Mouse (Mus musculus) liver, postnatal 0 days (tissue): Measurements from ENCODE around the gene Chtop. TPM values are rescaled to one million over a fixed set of nuclear protein-coding genes. Genes with fewer than 3 reads are reported as not detected.

Experiments used
- ATAC-seq: fragments of 200-750 bp; cut with Nextera tagmentation; 2 replicates; pipeline ENCODE4 v1.8.0; 2017; ENCODE audit warnings: mild to moderate bottlenecking, moderate library complexity
- DNase-seq: peaks from one replicate; pipeline ENCODE4 v3.0.0-alpha.2; 2016
- H3K27ac ChIP-seq: fragments of 300-500 bp; sonication (generic); 2 replicates; pipeline ENCODE4 v1.5.1; 2014; ENCODE audit warnings: antibody characterized with exemption, moderate library complexity, mild to moderate bottlenecking, low read depth
- H3K27me3 ChIP-seq: fragments of 300-500 bp; sonication (generic); 2 replicates; pipeline ENCODE4 v1.6.1; 2014; ENCODE audit warnings: low read length, control low read depth, mixed read lengths; ENCODE audit not compliant: insufficient read depth
- H3K36me3 ChIP-seq: fragments of 300-500 bp; sonication (generic); replicated peaks from 2 replicates; pipeline ENCODE4 v1.6.1; 2014; ENCODE audit warnings: mild to moderate bottlenecking, control low read depth, low read length, moderate library complexity, mixed read lengths; ENCODE audit not compliant: insufficient read depth
- H3K4me1 ChIP-seq: fragments of 300-500 bp; sonication (generic); 2 replicates; pipeline ENCODE4 v1.6.1; 2014; ENCODE audit warnings: antibody characterized with exemption, mild to moderate bottlenecking, control low read depth; ENCODE audit not compliant: insufficient read depth
- H3K4me2 ChIP-seq: fragments of 300-500 bp; sonication (generic); 2 replicates; pipeline ENCODE4 v1.6.1; 2014; ENCODE audit warnings: low read depth, mild to moderate bottlenecking, low read length, moderate library complexity, mixed read lengths
- H3K4me3 ChIP-seq: fragments of 300-500 bp; sonication (generic); 2 replicates; pipeline ENCODE4 v1.5.1; 2014; ENCODE audit warnings: low read depth, low read length
- H3K9ac ChIP-seq: fragments of 300-500 bp; sonication (generic); replicated peaks from 2 replicates; pipeline ENCODE4 v1.6.1; 2014; ENCODE audit warnings: mild to moderate bottlenecking, moderate library complexity
- H3K9me3 ChIP-seq: fragments of 300-500 bp; sonication (generic); 2 replicates; pipeline ENCODE4 v1.6.1; 2016; ENCODE audit warnings: mild to moderate bottlenecking, control low read depth, low read length, mixed read lengths
- CTCF ChIP-seq: sonication (generic); IDR thresholded peaks from 2 replicates; pipeline ENCODE4 v1.5.1; 2016; ENCODE audit warnings: antibody characterized with exemption, low read depth
- EP300 ChIP-seq: IDR thresholded peaks from 2 replicates; pipeline ENCODE4 v1.6.1; 2016; ENCODE audit warnings: antibody characterized with exemption, low read depth, mild to moderate bottlenecking
- WGBS: fragments of 180-500 bp; shearing (Covaris S2); extraction: QIAGEN DNeasy Blood & Tissue Kit; methylation state at CpG from one replicate; pipeline ENCODE4 v1.1.7; 2014; ENCODE audit not compliant: insufficient replicate concordance; 5-methylcytosine and 5-hydroxymethylcytosine counted together
- polyA plus RNA-seq: library from polyadenylated mRNA; unstranded; fragments of >200 nt; fragmentation: Nextera tagmentation; extraction: Ambion mirVana; gene quantifications from 2 replicates; pipeline ENCODE4 v1.2.1, GENCODE M21; 2015

Chtop gene
- polyA plus RNA-seq, 1 experiment from 2014 or later: 42.9 TPM

GRCm38 (mm10) chr3:90472213-90472612 lies 37.1 kb downstream of the Chtop start:
- WGBS: 19% methylated on average over 3 of the region's 3 CpGs
- no peak overlapping the region for H3K27ac ChIP-seq
- 0 out of 2 replicates have a peak, but pooled peaks cover 7% of the 10 kb centered on the region for H3K4me1 ChIP-seq
- ATAC-seq (no peak), DNase-seq (peak; percentile 52)
- no peaks in the 10 kb centered on the region for H3K36me3 ChIP-seq
- H3K9ac ChIP-seq: no peak overlapping the region
- no peaks in the 10 kb centered on the region for H3K9me3 ChIP-seq
- no peak overlapping the region for H3K4me3 ChIP-seq
- TF ChIP-seq EP300 (no peak), CTCF (peak; percentile 77)
- H3K4me2 ChIP-seq: no peak overlapping the region
- no peaks in the 10 kb centered on the region for H3K27me3 ChIP-seq

GRCm38 (mm10) chr3:90467618-90468300 lies 41.5 kb downstream of the Chtop start:
- TF ChIP-seq CTCF (no peak), EP300 (no peak)
- 90% methylated on average over 10 of the region's 10 CpGs for WGBS
- Histone ChIP-seq H3K9me3 (no peaks in the 10 kb centered on the region), H3K4me3 (no peak overlapping the region), H3K27ac (no peak overlapping the region), H3K4me1 (peaks cover 11% of the 10 kb centered on the region), H3K9ac (no peak overlapping the region), H3K4me2 (no peak overlapping the region), H3K27me3 (peaks cover 29% of the 10 kb centered on the region), H3K36me3 (no peaks in the 10 kb centered on the region)
- DNase-seq (no peak), ATAC-seq (no peak)

- Histone ChIP-seq H3K4me3 (peak overlapping the region; percentile 58), H3K4me1 (peaks cover 11% of the 10 kb centered on the region), H3K27ac (no peak overlapping the region), H3K27me3 (peaks cover 34% of the 10 kb centered on the region), H3K36me3 (no peaks in the 10 kb centered on the region), H3K9me3 (no peaks in the 10 kb centered on the region), H3K4me2 (peak overlapping the region; percentile 86), H3K9ac (peak overlapping the region; percentile 38; the same call in 1 of the 2 replicates)
- no peak for TF ChIP-seq EP300
- peak; percentile 89 for TF ChIP-seq CTCF
- WGBS: under 1% methylated on average over 15 of the region's 15 CpGs
- DNase-seq (peak; percentile 62), ATAC-seq (peak; percentile 69)
Observed at GRCm38 (mm10) chr3:90466311-90466766, 43.0 kb downstream of the Chtop start.

- peak within 1 kb of the TSS; percentile 86 for H3K4me2 ChIP-seq
- peaks cover 34% of the 10 kb centered on the region for H3K27me3 ChIP-seq
- H3K4me3 ChIP-seq: peak within 1 kb of the TSS; percentile 58
- no peaks in the 10 kb centered on the region for H3K9me3 ChIP-seq
- DNase-seq: peak; percentile 36
- peak within 1 kb of the TSS; percentile 55; the same call in 1 of the 2 replicates for H3K27ac ChIP-seq
- ATAC-seq: peak; percentile 51
- H3K36me3 ChIP-seq: no peaks in the 10 kb centered on the region
- under 1% methylated on average over 32 of the region's 49 CpGs for WGBS
- TF ChIP-seq CTCF (no peak), EP300 (no peak)
- H3K9ac ChIP-seq: peak within 1 kb of the TSS; percentile 59
- peaks cover 11% of the 10 kb centered on the region for H3K4me1 ChIP-seq
Observed at GRCm38 (mm10) chr3:90465686-90466310, 43.5 kb downstream of the Chtop start, which contains the start of gene Npr1. Gene Npr1, minus strand, starts transcription at chr3:90465866.

GRCm38 (mm10) chr3:90465081-90465685 lies 44.1 kb downstream of the Chtop start:
- Histone ChIP-seq H3K9ac (peak overlapping the region; percentile 59), H3K27me3 (peaks cover 34% of the 10 kb centered on the region), H3K27ac (peak overlapping the region; percentile 55; the same call in 1 of the 2 replicates), H3K9me3 (no peaks in the 10 kb centered on the region), H3K4me3 (peak overlapping the region; percentile 58), H3K36me3 (no peaks in the 10 kb centered on the region), H3K4me1 (peaks cover 11% of the 10 kb centered on the region), H3K4me2 (peak overlapping the region; percentile 86)
- ATAC-seq (peak; percentile 37), DNase-seq (peak; percentile 34)
- WGBS: under 1% methylated on average over 75 of the region's 75 CpGs
- TF ChIP-seq EP300 (no peak), CTCF (no peak)

GRCm38 (mm10) chr3:90464552-90465080 lies 44.7 kb downstream of the Chtop start:
- Histone ChIP-seq H3K4me3 (peak overlapping the region; percentile 58), H3K36me3 (no peaks in the 10 kb centered on the region), H3K9me3 (no peaks in the 10 kb centered on the region), H3K9ac (peak overlapping the region; percentile 59), H3K4me2 (peak overlapping the region; percentile 86), H3K27ac (no peak overlapping the region), H3K27me3 (peaks cover 34% of the 10 kb centered on the region), H3K4me1 (peaks cover 11% of the 10 kb centered on the region)
- ATAC-seq (peak; percentile 9; the same call in 1 of the 2 replicates), DNase-seq (no peak)
- TF ChIP-seq CTCF (no peak), EP300 (no peak)
- WGBS: 18% methylated on average over 37 of the region's 37 CpGs
